Mouse (Mus musculus) lung, adult 2 months (tissue): ENCODE measurements at regions not wholly inside any gene's neighbourhood (a gene's known extent, or its start where the extent isn't known, plus 50 kb on each side); places are given as distances from the start of the nearest gene placed in this dataset.

Source experiments
- CTCF ChIP-seq: fragments of 200-500 bp; IDR thresholded peaks from 2 replicates; pipeline ENCODE4 v1.5.1; 2011; ENCODE audit warnings: mild to moderate bottlenecking, low read length, control low read depth; ENCODE audit not compliant: insufficient read depth
- POLR2A ChIP-seq: fragments of 200-500 bp; IDR thresholded peaks from 2 replicates; pipeline ENCODE4 v1.6.1; 2011; ENCODE audit warnings: low read depth, mild to moderate bottlenecking, control low read depth, low read length, borderline replicate concordance; ENCODE audit errors: extremely low read depth

DNA sequence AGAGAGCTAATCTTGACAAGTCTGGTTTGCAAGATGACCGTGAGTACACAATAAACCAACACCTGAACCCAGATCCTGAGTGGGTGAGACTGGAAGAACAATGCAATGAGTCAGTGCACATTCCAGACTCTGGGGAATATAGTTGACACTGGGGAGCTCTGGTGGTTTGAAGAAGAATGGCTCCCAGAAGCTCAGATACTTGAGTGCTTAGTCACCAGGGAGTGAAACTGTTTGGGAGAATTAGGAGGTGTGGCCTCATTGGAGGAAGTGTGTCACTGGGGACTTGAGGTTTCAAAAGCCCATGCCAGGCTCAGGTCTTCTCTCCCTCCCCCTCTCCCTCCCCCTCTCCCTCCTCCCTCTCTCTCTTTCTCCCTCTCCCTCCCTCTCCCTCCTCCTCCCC lies 436.6 kb upstream of the Cdh5 start:
- TF ChIP-seq POLR2A, result no peak
- TF ChIP-seq CTCF, result no peak
